Mouse (Mus musculus) embryonic facial prominence, embryonic 12.5 days (tissue): ENCODE measurements around the gene Cyfip2. TPM values are rescaled to one million over a fixed set of nuclear protein-coding genes. Genes with fewer than 3 reads are reported as not detected.
A peak's percentile ranks its signal among the peaks of the same experiment; 100 is the strongest.

Experiments
- ATAC-seq: fragments of 200-750 bp; cut with Nextera tagmentation; 2 replicates; pipeline ENCODE4 v1.8.0; 2017; ENCODE audit not compliant: insufficient number of reproducible peaks, insufficient read depth, low FRiP score, low TSS enrichment
- H3K27ac ChIP-seq: fragments of 300-500 bp; sonication (generic); 2 replicates; pipeline ENCODE4 v1.5.1; 2016; ENCODE audit warnings: mild to moderate bottlenecking
- H3K27me3 ChIP-seq: fragments of 300-500 bp; sonication (generic); 2 replicates; pipeline ENCODE4 v1.6.1; 2016; ENCODE audit warnings: mild to moderate bottlenecking, moderate library complexity
- H3K36me3 ChIP-seq: fragments of 300-500 bp; sonication (generic); 2 replicates; pipeline ENCODE4 v1.6.1; 2016; ENCODE audit warnings: mild to moderate bottlenecking
- H3K4me1 ChIP-seq: fragments of 300-500 bp; sonication (generic); 2 replicates; pipeline ENCODE4 v1.6.1; 2016
- H3K4me2 ChIP-seq: fragments of 300-500 bp; sonication (generic); replicated peaks from 2 replicates; pipeline ENCODE4 v1.6.1; 2016; ENCODE audit warnings: mild to moderate bottlenecking, moderate library complexity
- H3K4me3 ChIP-seq: fragments of 300-500 bp; sonication (generic); 2 replicates; pipeline ENCODE4 v1.5.1; 2016; ENCODE audit warnings: mild to moderate bottlenecking
- H3K9ac ChIP-seq: fragments of 300-500 bp; sonication (generic); 2 replicates; pipeline ENCODE4 v1.6.1; 2016; ENCODE audit warnings: mild to moderate bottlenecking, moderate library complexity
- H3K9me3 ChIP-seq: fragments of 300-500 bp; sonication (generic); 2 replicates; pipeline ENCODE4 v1.6.1; 2016; ENCODE audit warnings: mild to moderate bottlenecking, moderate library complexity
- WGBS: fragments of 180-500 bp; shearing (Covaris S2); methylation state at CpG from one replicate; pipeline ENCODE4 v1.1.7; 2016; 5-methylcytosine and 5-hydroxymethylcytosine counted together
- microRNA-seq: library from miRNA; unstranded; fragments of <30 nt; microRNA quantifications from one replicate; pipeline ENCODE4, GENCODE M21; 2017
- polyA plus RNA-seq: library from polyadenylated mRNA; unstranded; fragments of >200 nt; fragmentation: Nextera tagmentation; extraction: Ambion mirVana; gene quantifications from 2 replicates; pipeline ENCODE4 v1.2.1, GENCODE M21; 2016

Gene Cyfip2
- polyA plus RNA-seq, 1 experiment from 2014 or later, result 16.0 TPM

DNA sequence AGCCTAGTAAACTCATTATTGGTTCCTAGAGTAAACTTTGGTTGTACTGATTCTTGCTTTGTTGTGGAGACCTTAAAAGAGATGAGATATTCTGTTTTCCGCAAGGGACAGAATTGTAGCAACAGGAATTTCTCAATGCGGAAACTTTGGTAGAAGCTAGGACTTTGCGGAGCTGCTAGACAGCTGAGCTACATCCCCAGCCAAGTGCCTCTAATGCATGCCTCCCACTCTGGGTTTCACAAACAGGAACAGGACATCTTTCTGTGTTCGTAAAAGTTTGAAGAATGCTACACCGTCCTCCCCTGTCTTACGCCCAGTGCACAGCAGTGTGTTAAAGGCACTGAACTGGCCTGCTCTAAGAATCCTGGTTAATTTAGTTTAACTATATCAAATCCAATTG is 136.5 kb downstream of the Cyfip2 start:
- 0 out of 2 replicates have a peak, but pooled peaks cover 3% of the 10 kb centered on the region for H3K4me1 ChIP-seq
- H3K9me3 ChIP-seq, result no peaks in the 10 kb centered on the region
- 93% methylated on average over 6 of the region's 6 CpGs for WGBS
- no peak overlapping the region for H3K9ac ChIP-seq
- H3K27me3 ChIP-seq, result no peaks in the 10 kb centered on the region
- H3K4me3 ChIP-seq, result no peak overlapping the region
- ATAC-seq, result no peak
- no peaks in the 10 kb centered on the region for H3K36me3 ChIP-seq
- H3K27ac ChIP-seq, result no peak overlapping the region
- H3K4me2 ChIP-seq, result no peak overlapping the region

DNA sequence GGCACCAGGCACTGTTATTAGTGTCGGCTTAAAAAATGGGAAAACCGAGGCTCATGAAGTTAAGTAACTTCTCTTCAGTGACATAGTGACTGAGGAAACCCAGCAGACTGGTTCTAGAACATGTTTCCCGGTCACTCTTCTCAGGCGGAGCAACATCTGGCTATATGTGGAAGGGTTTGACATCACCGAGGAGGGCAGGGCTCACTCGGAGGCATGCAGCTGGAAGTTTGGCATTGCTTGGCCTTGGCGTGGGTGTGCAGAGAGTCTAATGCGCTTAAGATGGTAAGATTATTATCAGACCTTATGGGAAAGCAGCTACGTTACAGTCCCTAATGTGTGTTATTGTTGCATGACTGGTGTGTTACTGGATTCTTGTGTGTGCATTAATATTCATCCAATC is 140.5 kb downstream of the Cyfip2 start:
- H3K36me3 ChIP-seq, result no peaks in the 10 kb centered on the region
- H3K9me3 ChIP-seq, result no peaks in the 10 kb centered on the region
- no peak overlapping the region for H3K4me2 ChIP-seq
- WGBS, result 88% methylated on average over 9 of the region's 9 CpGs
- ATAC-seq, result no peak
- no peaks in the 10 kb centered on the region for H3K4me1 ChIP-seq
- H3K4me3 ChIP-seq, result no peak overlapping the region
- H3K9ac ChIP-seq, result no peak overlapping the region
- peaks cover 8% of the 10 kb centered on the region; the same call in 1 of the 2 replicates for H3K27me3 ChIP-seq
- no peak overlapping the region for H3K27ac ChIP-seq

DNA sequence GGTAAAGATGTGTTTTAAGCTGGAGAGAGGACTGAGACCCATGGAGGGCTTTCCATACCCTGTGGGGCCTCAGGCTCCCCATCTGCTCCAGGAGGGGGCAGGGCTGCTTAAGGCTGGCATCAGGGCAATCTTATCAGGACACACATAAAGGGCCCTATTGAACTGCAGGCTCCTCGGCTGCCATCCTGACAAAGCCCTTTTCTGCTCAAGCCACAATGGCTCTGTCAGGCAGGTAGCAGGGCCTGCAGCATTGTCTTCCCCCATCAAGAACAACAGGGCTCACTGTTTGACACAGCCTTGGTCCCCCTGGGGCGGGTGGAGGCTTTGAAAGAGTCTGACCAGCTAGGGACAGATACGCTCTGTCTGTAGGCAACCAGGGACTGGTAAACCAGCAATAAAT is 142.8 kb downstream of the Cyfip2 start:
- 36% methylated on average over 3 of the region's 3 CpGs for WGBS
- Histone ChIP-seq H3K4me1 (no peaks in the 10 kb centered on the region), H3K4me2 (no peak overlapping the region), H3K9me3 (no peaks in the 10 kb centered on the region), H3K27ac (no peak overlapping the region), H3K27me3 (peaks cover 24% of the 10 kb centered on the region), H3K9ac (no peak overlapping the region), H3K4me3 (no peak overlapping the region), H3K36me3 (no peaks in the 10 kb centered on the region)
- no peak for ATAC-seq

DNA sequence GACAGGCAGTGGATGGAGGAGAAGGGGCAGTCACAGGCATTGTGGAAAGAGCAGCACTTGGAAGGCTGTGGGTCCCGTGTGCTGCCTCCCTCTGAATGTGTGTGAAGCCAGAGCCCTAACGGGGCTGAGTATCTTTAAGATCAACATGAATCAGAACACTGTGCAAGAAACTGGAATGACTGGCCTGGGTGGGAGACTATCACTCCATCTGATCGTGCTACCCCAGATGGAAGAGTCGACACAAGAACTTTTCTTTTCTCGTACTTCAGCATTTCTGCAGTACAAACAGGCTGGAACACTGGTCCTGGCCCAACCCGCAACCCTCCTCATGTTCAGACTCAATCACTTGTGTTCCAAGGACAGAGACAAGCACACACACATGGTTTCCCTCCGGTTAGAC is 144.2 kb downstream of the Cyfip2 start:
- no peak overlapping the region for H3K27ac ChIP-seq
- no peak overlapping the region for H3K4me2 ChIP-seq
- no peak for ATAC-seq
- no peaks in the 10 kb centered on the region for H3K4me1 ChIP-seq
- H3K9me3 ChIP-seq, result no peaks in the 10 kb centered on the region
- H3K27me3 ChIP-seq, result peaks cover 27% of the 10 kb centered on the region
- no peak overlapping the region for H3K9ac ChIP-seq
- no peak overlapping the region for H3K4me3 ChIP-seq
- H3K36me3 ChIP-seq, result no peaks in the 10 kb centered on the region
- 83% methylated on average over 7 of the region's 7 CpGs for WGBS

DNA sequence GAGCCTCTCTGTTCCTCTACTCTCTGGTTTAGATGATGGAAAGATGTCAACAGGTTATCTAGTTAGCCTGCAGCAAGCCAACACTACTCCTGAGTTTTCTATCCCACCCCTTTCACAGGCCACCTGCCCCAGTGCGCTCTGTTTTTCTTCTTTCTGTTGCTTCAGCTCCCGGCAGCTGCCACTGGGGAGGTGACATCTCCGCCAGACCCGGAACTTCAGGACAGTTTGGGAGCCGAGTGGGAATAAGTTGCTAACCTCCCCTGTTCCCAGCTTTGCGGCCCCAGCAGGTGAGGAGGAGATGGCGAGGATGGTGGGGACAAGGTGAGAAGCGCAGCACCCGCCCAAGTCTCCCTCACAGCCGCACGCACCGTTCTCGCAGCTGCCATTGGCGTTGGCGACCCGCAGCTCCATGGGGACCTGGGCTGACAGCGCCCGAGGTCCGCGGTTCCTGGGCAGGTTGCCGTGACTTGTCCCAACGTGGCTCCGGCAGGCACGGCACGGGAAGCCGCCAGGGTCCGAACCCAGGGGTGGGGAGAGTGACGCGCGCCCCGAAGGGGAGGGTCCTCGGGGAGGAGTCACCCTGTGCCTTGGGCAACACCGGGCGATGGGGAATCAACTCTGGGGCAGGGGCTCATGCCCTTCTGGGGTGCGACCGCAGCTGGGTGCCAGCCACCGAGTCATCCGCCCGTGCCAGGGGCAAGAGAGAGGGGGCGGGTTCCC is 146.6 kb downstream of the Cyfip2 start, which contains the start of gene Nipal4:
Gene Nipal4, minus strand, starts transcription at position 643 of the 720 bp plus-strand sequence.
- Histone ChIP-seq H3K4me1 (no peaks in the 10 kb centered on the region), H3K4me2 (peak within 1 kb of the TSS; percentile 95), H3K9ac (peak within 1 kb of the TSS; percentile 45), H3K4me3 (peak within 1 kb of the TSS; percentile 51), H3K36me3 (no peaks in the 10 kb centered on the region), H3K27ac (no peak within 1 kb of the TSS), H3K9me3 (no peaks in the 10 kb centered on the region), H3K27me3 (peaks cover 27% of the 10 kb centered on the region)
- 2% methylated on average over 40 of the region's 40 CpGs for WGBS
- ATAC-seq, result no peak

DNA sequence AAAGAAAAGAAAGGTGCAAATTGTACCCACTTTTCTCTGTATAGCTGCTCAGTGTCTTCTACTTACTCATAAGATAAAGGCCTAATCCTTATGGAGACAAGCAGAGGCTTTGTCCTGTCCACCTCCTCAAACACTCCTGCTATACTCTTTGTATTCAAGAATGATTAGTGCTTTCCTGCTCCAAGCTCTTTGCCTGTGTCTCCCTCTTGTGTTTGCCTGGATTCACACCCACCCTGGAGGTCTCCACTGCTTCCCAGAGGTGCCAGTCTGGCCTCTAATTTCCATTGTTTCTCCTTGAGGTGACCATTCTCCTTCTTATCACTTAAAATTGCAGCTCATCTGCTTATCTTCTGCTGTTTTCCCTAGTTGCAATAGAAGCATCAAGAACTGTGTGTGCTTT is 155.2 kb downstream of the Cyfip2 start:
- Histone ChIP-seq H3K9me3 (no peaks in the 10 kb centered on the region), H3K27me3 (no peaks in the 10 kb centered on the region), H3K4me1 (no peaks in the 10 kb centered on the region), H3K36me3 (no peaks in the 10 kb centered on the region), H3K4me3 (no peak overlapping the region), H3K9ac (no peak overlapping the region), H3K27ac (no peak overlapping the region), H3K4me2 (no peak overlapping the region)
- no peak for ATAC-seq

DNA sequence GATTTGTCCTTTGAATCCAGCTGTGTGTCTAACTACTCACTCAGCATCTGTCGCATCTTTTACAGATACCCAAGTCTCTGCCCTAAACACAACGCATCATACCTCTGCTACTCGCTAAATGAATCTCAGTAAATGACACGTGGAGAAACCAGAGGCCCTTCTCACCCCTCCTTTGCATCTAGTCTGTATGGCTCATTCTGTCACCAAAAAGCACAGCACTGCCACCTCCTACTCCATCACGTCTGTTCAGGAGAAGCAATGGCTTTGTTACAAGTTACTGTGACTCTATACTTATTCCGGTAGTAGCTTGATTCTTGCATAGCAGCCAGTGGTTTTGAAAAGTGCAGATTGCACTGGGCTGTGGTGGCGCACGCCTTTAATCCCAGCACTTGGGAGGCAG is 155.7 kb downstream of the Cyfip2 start:
- no peak overlapping the region for H3K4me3 ChIP-seq
- no peak for ATAC-seq

DNA sequence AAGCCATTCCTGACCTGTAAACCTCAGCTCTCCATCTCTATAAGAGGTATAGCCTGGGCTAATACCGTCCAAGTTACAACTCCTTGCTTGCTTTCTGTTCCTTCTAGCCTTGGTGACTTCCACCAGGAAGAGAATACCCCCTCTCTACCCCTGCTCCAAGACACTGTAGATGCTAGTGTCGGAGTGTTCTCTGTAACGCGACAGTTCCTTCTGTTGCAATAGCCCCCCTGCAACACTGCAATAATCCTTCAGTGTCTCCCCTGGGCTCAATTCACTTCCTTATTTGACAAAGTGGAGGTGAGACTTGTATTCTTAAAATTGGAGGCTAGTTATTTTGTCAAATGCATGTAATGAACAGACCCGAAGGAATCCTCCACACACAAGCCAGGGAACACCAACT is 166.0 kb downstream of the Cyfip2 start:
- Histone ChIP-seq H3K9ac (no peak overlapping the region), H3K27ac (no peak overlapping the region), H3K4me1 (no peaks in the 10 kb centered on the region), H3K4me2 (no peak overlapping the region), H3K9me3 (no peaks in the 10 kb centered on the region), H3K36me3 (peaks cover 31% of the 10 kb centered on the region), H3K4me3 (no peak overlapping the region), H3K27me3 (no peaks in the 10 kb centered on the region)
- ATAC-seq, result no peak
- 93% methylated on average over 5 of the region's 5 CpGs for WGBS

More for the DNA sequence above, 155.7 kb downstream of the Cyfip2 start:
- Histone ChIP-seq H3K36me3 (no peaks in the 10 kb centered on the region), H3K27me3 (no peaks in the 10 kb centered on the region), H3K9ac (no peak overlapping the region), H3K4me1 (no peaks in the 10 kb centered on the region), H3K4me2 (no peak overlapping the region), H3K9me3 (no peaks in the 10 kb centered on the region), H3K27ac (no peak overlapping the region)
- 89% methylated on average over 8 of the region's 8 CpGs for WGBS

DNA sequence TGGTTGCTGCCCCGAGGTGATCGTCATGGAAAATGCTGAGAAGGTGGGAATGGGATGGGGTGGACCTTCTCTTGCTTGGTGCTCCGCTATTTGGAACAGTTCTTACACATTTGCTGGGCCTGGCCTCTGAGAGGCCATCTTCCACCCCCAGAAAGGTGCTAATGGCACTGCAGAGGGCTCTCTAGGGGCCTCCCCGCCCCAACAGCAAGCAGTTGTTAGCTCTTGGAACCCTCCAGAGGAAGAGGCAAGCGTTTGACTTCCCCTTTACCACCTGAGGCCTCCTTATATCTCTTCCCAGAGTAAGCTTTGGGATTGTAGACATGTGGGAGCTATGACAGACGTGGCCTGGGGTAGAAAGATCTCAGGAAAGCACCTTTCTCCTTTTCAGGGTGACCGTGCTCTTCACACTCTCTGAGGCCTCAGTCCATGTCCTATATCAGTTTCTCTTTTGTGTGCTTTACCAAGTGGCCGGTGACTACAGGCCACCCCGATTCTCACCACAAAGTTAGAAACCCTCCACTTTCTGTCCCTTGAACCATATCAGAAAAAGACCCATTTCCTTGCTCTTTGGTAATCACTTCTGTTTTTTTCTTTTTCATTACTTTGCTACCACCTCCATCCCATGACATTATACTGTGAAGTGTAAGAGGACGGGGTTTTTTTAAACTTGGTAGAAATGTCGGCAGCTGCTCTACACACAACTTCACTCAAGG is 167.3 kb downstream of the Cyfip2 start:
- Histone ChIP-seq H3K36me3 (peaks cover 44% of the 10 kb centered on the region), H3K27ac (no peak overlapping the region), H3K4me2 (no peak overlapping the region), H3K4me3 (no peak overlapping the region), H3K27me3 (no peaks in the 10 kb centered on the region), H3K9me3 (no peaks in the 10 kb centered on the region), H3K4me1 (no peaks in the 10 kb centered on the region), H3K9ac (no peak overlapping the region)
- ATAC-seq, result no peak
- WGBS, result 88% methylated on average over 11 of the region's 11 CpGs

Small RNA genes within 50 kb of the gene (microRNA-seq; reads per million reads assigned to microRNA genes)
- not detected for gene Mir7239

Other genes with a start within 250 kb of the Cyfip2 start
- gene Nipal4, start 146.4 kb downstream of the Cyfip2 start, polyA plus RNA-seq, result 0.43 and 0.79 TPM in 2 replicates
- 0.12 and 0.19 TPM in 2 replicates for gene Fndc9, start 77.3 kb downstream of the Cyfip2 start, polyA plus RNA-seq
- 0.14 TPM in 1 of 2 replicates, not detected in the other for gene Itk, start 76.7 kb upstream of the Cyfip2 start, polyA plus RNA-seq
- gene Fam71b, start 83.7 kb upstream of the Cyfip2 start, polyA plus RNA-seq, result not detected in 2 replicates
- 82.5 and 91.6 TPM in 2 replicates for gene Med7, start 124.1 kb upstream of the Cyfip2 start, polyA plus RNA-seq
- 0.10 TPM in 1 of 2 replicates, not detected in the other for gene Havcr2, start 142.1 kb upstream of the Cyfip2 start, polyA plus RNA-seq
- gene Gm12169, start 211.4 kb upstream of the Cyfip2 start, polyA plus RNA-seq, result not detected in 2 replicates